Mouse (Mus musculus) cerebellum, postnatal 14 days (tissue): ENCODE measurements around the gene Crlf1.

Experiments used
- DNase-seq, 2 experiments: peaks; one replicate each; pipeline ENCODE4 v3.0.0; 2021; ENCODE audit warnings: mixed read lengths in 2 of 2

The Crlf1 gene

GRCm38 (mm10) chr8:70492664-70493640 is at the start of gene Crlf1:
Crlf1 (plus strand) TSS chr8:70493158.
- peak in 1 of 2 experiments; percentile 33 for DNase-seq

GRCm38 (mm10) chr8:70443326-70443725 is 49.6 kb upstream of the Crlf1 start:
- no peak for DNase-seq

DNA sequence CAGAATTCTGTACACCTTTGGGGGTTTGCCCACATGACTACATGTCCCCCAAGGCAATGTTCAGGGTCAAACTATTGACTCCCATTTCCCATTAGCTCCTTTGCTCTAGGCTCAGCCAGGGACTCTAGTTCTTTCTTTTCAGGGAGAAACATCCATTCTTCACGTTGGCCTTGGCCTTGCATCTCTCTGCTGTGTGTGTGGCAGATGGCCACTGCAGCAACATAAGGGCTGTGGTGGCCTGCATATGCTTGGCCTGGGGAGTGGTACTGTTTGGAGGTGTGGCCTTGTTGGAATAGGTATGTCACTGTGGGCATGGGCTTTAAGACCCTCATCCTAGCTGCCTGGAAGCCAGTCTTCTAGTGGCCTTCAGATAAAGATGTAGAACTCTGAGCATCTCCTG is 47.0 kb upstream of the Crlf1 start:
- DNase-seq, result no peak

GRCm38 (mm10) chr8:70447639-70448420 is 45.1 kb upstream of the Crlf1 start:
- peak; percentile 64 to 68 for DNase-seq

DNA sequence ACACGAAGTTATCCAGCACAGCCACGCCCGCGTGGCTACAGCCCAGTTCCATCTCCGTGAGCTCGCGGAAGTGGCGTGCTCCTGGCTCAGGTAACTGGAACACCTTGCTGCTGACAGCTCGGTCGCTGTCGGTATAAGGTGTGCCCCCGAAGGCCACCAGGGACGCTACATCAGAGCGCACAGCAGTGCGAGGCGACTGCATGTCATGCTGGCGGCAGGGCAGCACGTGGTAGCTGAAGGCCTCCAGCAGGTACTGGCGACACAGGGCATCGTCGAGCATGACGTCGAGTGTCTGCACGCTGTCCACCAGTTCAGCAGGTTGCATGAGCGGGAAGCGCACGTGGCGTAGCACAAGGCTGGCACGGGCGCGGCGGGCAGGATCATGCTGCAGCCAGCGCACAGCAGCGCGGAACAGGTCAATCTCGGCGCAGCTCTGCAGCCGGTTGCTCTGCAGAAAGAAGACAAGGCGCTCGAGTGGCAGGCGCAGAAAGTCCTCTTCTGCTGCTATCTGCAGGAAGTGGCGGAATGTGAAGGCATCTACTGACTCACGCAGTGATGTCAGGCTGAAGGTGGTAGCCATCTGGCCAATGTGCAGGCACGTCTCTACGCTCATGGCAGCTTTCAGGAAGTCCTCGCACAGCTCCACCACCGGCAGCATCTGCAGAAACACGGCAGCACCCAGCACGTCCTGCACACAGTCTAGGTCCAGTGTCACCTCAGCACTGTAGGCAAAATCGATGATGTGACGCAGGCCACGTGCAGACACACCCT is 40.6 kb upstream of the Crlf1 start:
- DNase-seq, result no peak

- no peak for DNase-seq
Measured at GRCm38 (mm10) chr8:70453852-70454251, 39.1 kb upstream of the Crlf1 start.

GRCm38 (mm10) chr8:70456996-70457395 is 36.0 kb upstream of the Crlf1 start:
- no peak for DNase-seq

GRCm38 (mm10) chr8:70457882-70458281 is 35.1 kb upstream of the Crlf1 start:
- no peak for DNase-seq

DNA sequence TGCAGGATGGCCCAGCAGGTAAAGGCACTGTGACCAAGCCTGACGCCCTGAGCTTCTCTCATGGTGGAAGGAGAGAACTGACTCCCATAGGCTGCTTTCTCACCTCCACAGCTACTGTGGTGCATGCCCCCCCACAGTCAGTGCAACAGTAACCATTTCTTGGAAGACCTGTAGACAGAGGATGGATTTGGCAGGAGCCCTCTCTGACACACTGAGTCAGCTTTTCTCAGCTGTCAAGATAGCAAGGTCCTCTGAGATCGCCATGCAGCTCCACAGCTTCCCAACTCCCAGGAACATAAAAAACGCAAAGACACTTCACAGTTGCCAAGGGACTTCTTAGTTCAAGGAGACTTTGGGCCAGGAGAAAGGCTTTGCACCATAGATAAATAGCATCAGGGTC is 34.5 kb upstream of the Crlf1 start:
- no peak for DNase-seq

DNA sequence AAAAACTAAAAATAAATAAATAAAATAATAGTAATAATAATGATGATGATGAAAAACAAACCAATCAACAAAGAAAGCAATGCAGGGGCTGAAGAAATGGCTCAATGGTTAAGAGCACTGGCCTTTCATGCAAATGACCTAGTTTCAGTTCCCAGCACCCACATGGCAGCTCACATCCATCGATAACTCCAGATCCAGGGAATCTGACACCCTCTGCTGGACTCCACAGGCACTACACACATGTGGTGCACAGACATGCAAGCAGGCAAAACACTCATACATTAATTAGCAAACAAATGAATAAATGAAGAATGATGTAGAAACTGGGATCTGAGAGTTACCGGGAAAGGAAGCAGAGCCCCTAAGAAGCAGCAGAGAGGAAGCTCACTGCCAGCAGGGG is 33.3 kb upstream of the Crlf1 start:
- no peak for DNase-seq

- peak in 1 of 2 experiments; percentile 48 for DNase-seq
Measured at GRCm38 (mm10) chr8:70460199-70460598, 32.8 kb upstream of the Crlf1 start.

GRCm38 (mm10) chr8:70460606-70461005 is 32.4 kb upstream of the Crlf1 start:
- DNase-seq, result peak; percentile 46 to 65

DNA sequence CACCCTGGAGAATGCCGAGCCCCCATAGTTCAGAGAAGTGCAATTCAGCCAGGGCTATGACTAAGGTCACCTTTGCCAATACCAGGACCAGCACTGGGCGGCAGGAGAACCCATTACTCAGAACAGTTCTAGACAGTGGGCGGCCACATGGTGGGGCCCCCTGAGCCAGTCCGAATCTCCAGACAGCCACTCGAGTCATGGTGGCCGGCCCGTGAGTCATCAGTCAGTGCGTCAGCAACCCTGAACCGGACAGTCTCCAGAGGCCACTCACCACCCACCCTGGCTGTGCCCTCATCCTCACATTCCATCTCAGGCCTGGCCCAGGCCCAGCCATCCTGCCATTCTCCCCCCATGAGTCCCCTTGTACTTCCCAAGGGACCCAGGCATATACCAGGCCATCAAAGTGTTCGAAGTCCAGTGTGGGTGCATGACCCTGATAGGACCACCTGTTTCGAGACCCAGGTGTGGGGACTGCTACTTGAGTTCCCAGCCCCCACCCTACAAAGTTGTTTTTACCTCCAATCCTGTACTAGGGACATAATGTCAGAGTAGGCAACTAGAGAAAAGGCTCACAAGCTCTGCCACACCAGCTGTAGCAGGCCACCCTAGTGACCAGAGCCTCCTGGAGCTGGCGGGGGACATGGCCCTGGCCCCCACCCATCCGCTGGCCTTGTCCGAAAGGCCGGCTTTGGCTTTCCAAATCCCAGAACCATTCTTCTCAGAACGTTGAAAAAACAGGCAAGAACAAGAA is 31.0 kb upstream of the Crlf1 start:
- DNase-seq, result no peak

- no peak for DNase-seq
Measured at GRCm38 (mm10) chr8:70462516-70462813, 30.5 kb upstream of the Crlf1 start.

- peak in 1 of 2 experiments; percentile 52 for DNase-seq
Measured at GRCm38 (mm10) chr8:70463306-70463705, 29.7 kb upstream of the Crlf1 start.

GRCm38 (mm10) chr8:70464162-70464561 is 28.8 kb upstream of the Crlf1 start:
- DNase-seq, result no peak

DNA sequence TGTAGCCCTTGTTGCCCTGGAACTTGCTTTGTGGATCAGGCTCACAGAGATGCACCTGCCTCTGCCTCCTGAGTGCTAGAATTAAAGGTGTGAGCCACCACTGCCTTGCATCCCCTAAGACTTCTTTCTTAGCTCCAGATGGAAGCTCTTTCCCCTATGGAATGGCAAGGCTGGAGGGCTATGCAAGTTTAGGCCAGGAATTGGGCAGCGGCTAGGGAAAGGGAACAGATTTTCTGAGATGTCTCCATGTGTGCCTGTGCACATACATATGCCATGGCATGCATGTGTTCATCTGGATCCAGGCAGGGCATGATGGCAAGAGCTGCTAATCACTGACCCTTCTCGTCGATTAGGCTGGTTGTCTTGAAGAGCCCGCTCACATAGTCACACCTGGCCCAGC is 27.3 kb upstream of the Crlf1 start:
- no peak for DNase-seq

- no peak for DNase-seq
Measured at GRCm38 (mm10) chr8:70466305-70466704, 26.7 kb upstream of the Crlf1 start.

GRCm38 (mm10) chr8:70466771-70467170 is 26.2 kb upstream of the Crlf1 start:
- no peak for DNase-seq

GRCm38 (mm10) chr8:70467229-70467725 is 25.7 kb upstream of the Crlf1 start:
- DNase-seq, result no peak

- DNase-seq, result no peak
Measured at GRCm38 (mm10) chr8:70467907-70468306, 25.1 kb upstream of the Crlf1 start.

GRCm38 (mm10) chr8:70468733-70469132 is 24.2 kb upstream of the Crlf1 start:
- no peak for DNase-seq
